Mouse (Mus musculus) intestine, postnatal 0 days (tissue): ENCODE data around the gene Miga1. TPM values are rescaled to one million over a fixed set of nuclear protein-coding genes. Genes with fewer than 3 reads are reported as not detected.

Experiments used
- ATAC-seq: fragments of 200-750 bp; cut with Nextera tagmentation; 2 replicates; pipeline ENCODE4 v1.8.0; 2017; ENCODE audit warnings: mild to moderate bottlenecking, moderate TSS enrichment, moderate library complexity
- H3K27ac ChIP-seq: fragments of 300-500 bp; sonication (generic); 2 replicates; pipeline ENCODE4 v1.5.1; 2014; ENCODE audit warnings: mild to moderate bottlenecking, low read depth, low read length, moderate library complexity
- H3K27me3 ChIP-seq: fragments of 300-500 bp; sonication (generic); replicated peaks from 2 replicates; pipeline ENCODE4 v1.6.1; 2014; ENCODE audit warnings: low read length, mixed read lengths; ENCODE audit not compliant: control insufficient read depth, insufficient read depth
- H3K36me3 ChIP-seq: fragments of 300-500 bp; sonication (generic); 2 replicates; pipeline ENCODE4 v1.6.1; 2014; ENCODE audit warnings: mild to moderate bottlenecking, moderate library complexity; ENCODE audit not compliant: control insufficient read depth, insufficient read depth
- H3K4me1 ChIP-seq: fragments of 300-500 bp; sonication (generic); replicated peaks from 2 replicates; pipeline ENCODE4 v1.6.1; 2014; ENCODE audit warnings: antibody characterized with exemption, low read length, mixed read lengths; ENCODE audit not compliant: control insufficient read depth, insufficient read depth
- H3K4me2 ChIP-seq: fragments of 300-500 bp; sonication (generic); replicated peaks from 2 replicates; pipeline ENCODE4 v1.6.1; 2014; ENCODE audit warnings: low read depth, mild to moderate bottlenecking, moderate library complexity
- H3K4me3 ChIP-seq: fragments of 300-500 bp; sonication (generic); 2 replicates; pipeline ENCODE4 v1.5.1; 2014; ENCODE audit warnings: low read depth, low read length
- H3K9ac ChIP-seq: fragments of 300-500 bp; sonication (generic); 2 replicates; pipeline ENCODE4 v1.6.1; 2014; ENCODE audit warnings: mild to moderate bottlenecking, low read depth, low read length
- H3K9me3 ChIP-seq: fragments of 300-500 bp; sonication (generic); 2 replicates; pipeline ENCODE4 v1.6.1; 2016; ENCODE audit warnings: mixed run types; ENCODE audit not compliant: control insufficient read depth
- CTCF ChIP-seq: sonication (generic); IDR thresholded peaks from 2 replicates; pipeline ENCODE4 v1.5.1; 2016; ENCODE audit warnings: low read depth, mild to moderate bottlenecking, control low read depth, antibody characterized with exemption, moderate library complexity
- WGBS: fragments of 180-500 bp; shearing (Covaris S2); extraction: QIAGEN DNeasy Blood & Tissue Kit; methylation state at CpG from one replicate; pipeline ENCODE4 v1.1.7; 2014; 5-methylcytosine and 5-hydroxymethylcytosine counted together
- polyA plus RNA-seq: library from polyadenylated mRNA; unstranded; fragments of >200 nt; fragmentation: Nextera tagmentation; extraction: Ambion mirVana; gene quantifications from 2 replicates; pipeline ENCODE4 v1.2.1, GENCODE M21; 2015

Miga1 gene
- polyA plus RNA-seq, 1 experiment from 2014 or later, result 5.8 TPM

GRCm38 (mm10) chr3:152228843-152229242 is 111.4 kb downstream of the Miga1 start:
- TF ChIP-seq CTCF, result no peak
- 0 out of 2 replicates have a peak, but pooled peaks have one; percentile 31 for ATAC-seq
- no peak overlapping the region for H3K4me2 ChIP-seq
- no peak overlapping the region for H3K27ac ChIP-seq
- no peaks in the 10 kb centered on the region for H3K9me3 ChIP-seq
- peaks cover 59% of the 10 kb centered on the region for H3K36me3 ChIP-seq
- no peak overlapping the region for H3K4me3 ChIP-seq
- H3K27me3 ChIP-seq, result no peaks in the 10 kb centered on the region
- no peaks in the 10 kb centered on the region for H3K4me1 ChIP-seq
- H3K9ac ChIP-seq, result no peak overlapping the region
- 67% methylated on average over 7 of the region's 7 CpGs for WGBS

DNA sequence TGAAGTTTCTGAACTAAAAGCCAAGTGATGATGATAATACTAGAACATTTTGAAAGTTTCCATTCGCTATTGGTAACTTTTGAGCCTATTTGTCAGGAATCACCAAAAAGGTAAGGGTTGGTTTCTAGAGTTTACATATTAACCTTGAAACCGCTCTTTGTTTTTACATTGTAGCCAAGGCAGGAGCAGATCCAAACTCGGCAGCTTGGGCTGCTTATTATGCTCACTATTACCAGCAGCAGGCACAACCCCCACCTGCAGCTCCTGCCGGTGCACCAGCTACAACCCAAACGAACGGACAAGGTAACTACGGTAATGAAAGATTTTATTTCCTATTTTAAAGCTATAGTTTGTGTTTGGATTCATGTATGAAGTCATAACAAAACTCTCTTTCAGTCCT is 114.3 kb downstream of the Miga1 start:
- no peak overlapping the region for H3K4me2 ChIP-seq
- no peaks in the 10 kb centered on the region for H3K9me3 ChIP-seq
- H3K36me3 ChIP-seq, result peaks cover 80% of the 10 kb centered on the region
- no peak overlapping the region for H3K27ac ChIP-seq
- H3K4me3 ChIP-seq, result no peak overlapping the region
- TF ChIP-seq CTCF, result no peak
- no peaks in the 10 kb centered on the region for H3K27me3 ChIP-seq
- no peak for ATAC-seq
- WGBS, result 82% methylated on average over 7 of the region's 7 CpGs
- H3K4me1 ChIP-seq, result no peaks in the 10 kb centered on the region
- no peak overlapping the region for H3K9ac ChIP-seq

GRCm38 (mm10) chr3:152224918-152225317 is 115.3 kb downstream of the Miga1 start:
- no peak overlapping the region for H3K27ac ChIP-seq
- H3K36me3 ChIP-seq, result peaks cover 87% of the 10 kb centered on the region
- no peaks in the 10 kb centered on the region for H3K4me1 ChIP-seq
- peak; percentile 31 for TF ChIP-seq CTCF
- no peaks in the 10 kb centered on the region for H3K9me3 ChIP-seq
- H3K9ac ChIP-seq, result no peak overlapping the region
- no peak for ATAC-seq
- no peak overlapping the region for H3K4me3 ChIP-seq
- H3K27me3 ChIP-seq, result no peaks in the 10 kb centered on the region
- H3K4me2 ChIP-seq, result no peak overlapping the region

Other genes starting within 250 kb of the Miga1 start
- gene Gipc2, start 174.2 kb downstream of the Miga1 start, polyA plus RNA-seq, result 222 and 243 TPM in 2 replicates
- gene Dnajb4, start 130.1 kb downstream of the Miga1 start, polyA plus RNA-seq, result 17.9 and 20.4 TPM in 2 replicates
- 60.6 and 64.8 TPM in 2 replicates for gene Fubp1, start 130.0 kb downstream of the Miga1 start, polyA plus RNA-seq
- gene Nexn, start 74.1 kb downstream of the Miga1 start, polyA plus RNA-seq, result 30.0 and 30.3 TPM in 2 replicates
- gene Usp33, start 6.1 kb upstream of the Miga1 start, polyA plus RNA-seq, result 18.7 and 18.9 TPM in 2 replicates
- 19.6 and 20.6 TPM in 2 replicates for gene Zzz3, start 55.1 kb upstream of the Miga1 start, polyA plus RNA-seq